Mouse (Mus musculus): Measurements from ENCODE around the gene Nsun2.

- TF ChIP-seq EP300 (IDR thresholded peaks at IDR 0.05; ENCODE audit: low read depth) (no peak), CTCF (IDR thresholded peaks at IDR 0.05; ENCODE audit: low read depth) (no peak)
Observed at GRCm38 (mm10) chr13:69672121-69672520, 138.6 kb downstream of the Nsun2 start.
